Mouse (Mus musculus) hindbrain, postnatal 0 days (tissue): ENCODE data around the gene Slc9a1. TPM values are rescaled to one million over a fixed set of nuclear protein-coding genes. Genes with fewer than 3 reads are reported as not detected.

ENCODE experiments used
- ATAC-seq: fragments of 200-750 bp; cut with Nextera tagmentation; 2 replicates; pipeline ENCODE4 v1.8.0; 2017; ENCODE audit warnings: mild to moderate bottlenecking, moderate TSS enrichment, moderate library complexity
- DNase-seq: peaks from one replicate; pipeline ENCODE4 v3.0.0-alpha.2; 2015; ENCODE audit warnings: low spot score
- H3K27ac ChIP-seq: fragments of 300-500 bp; sonication (generic); 2 replicates; pipeline ENCODE4 v1.5.1; 2014; ENCODE audit warnings: mild to moderate bottlenecking
- H3K27me3 ChIP-seq: fragments of 300-500 bp; sonication (generic); 2 replicates; pipeline ENCODE4 v1.6.1; 2014; ENCODE audit warnings: low read length, mixed read lengths; ENCODE audit not compliant: insufficient read depth
- H3K36me3 ChIP-seq: fragments of 300-500 bp; sonication (generic); 2 replicates; pipeline ENCODE4 v1.6.1; 2014; ENCODE audit warnings: low read length, mixed read lengths; ENCODE audit not compliant: insufficient read depth
- H3K4me1 ChIP-seq: fragments of 300-500 bp; sonication (generic); 2 replicates; pipeline ENCODE4 v1.6.1; 2014; ENCODE audit warnings: antibody characterized with exemption, low read length, mixed read lengths; ENCODE audit not compliant: insufficient read depth
- H3K4me2 ChIP-seq: fragments of 300-500 bp; sonication (generic); 2 replicates; pipeline ENCODE4 v1.6.1; 2014; ENCODE audit warnings: low read depth, mild to moderate bottlenecking, low read length, moderate library complexity, mixed read lengths
- H3K4me3 ChIP-seq: fragments of 300-500 bp; sonication (generic); 2 replicates; pipeline ENCODE4 v1.5.1; 2014; ENCODE audit warnings: low read length
- H3K9ac ChIP-seq: fragments of 300-500 bp; sonication (generic); replicated peaks from 2 replicates; pipeline ENCODE4 v1.6.1; 2014; ENCODE audit warnings: mild to moderate bottlenecking, low read length, moderate library complexity, mixed read lengths
- H3K9me3 ChIP-seq: fragments of 300-500 bp; sonication (generic); 2 replicates; pipeline ENCODE4 v1.6.1; 2016; ENCODE audit warnings: low read length, mixed read lengths
- CTCF ChIP-seq: IDR thresholded peaks from 2 replicates; pipeline ENCODE4 v1.5.1; 2016; ENCODE audit warnings: antibody characterized with exemption, control low read depth, low read depth
- WGBS: fragments of 180-500 bp; shearing (Covaris S2); extraction: QIAGEN DNeasy Blood & Tissue Kit; methylation state at CpG from one replicate; pipeline ENCODE4 v1.1.7; 2014; 5-methylcytosine and 5-hydroxymethylcytosine counted together
- polyA plus RNA-seq: library from polyadenylated mRNA; unstranded; fragments of >200 nt; fragmentation: Nextera tagmentation; extraction: Ambion mirVana; gene quantifications from 2 replicates; pipeline ENCODE4 v1.2.1, GENCODE M21; 2015
- total RNA-seq: library from RNA; depleted of rRNA; stranded (reverse); fragments of >200 nt; gene quantifications from 2 replicates; pipeline ENCODE4 v1.2.3, GENCODE M21; 2014

The Slc9a1 gene
- total and polyA plus RNA-seq, 2 experiments from 2014 or later: 10.1 to 21.2 TPM

- Histone ChIP-seq H3K9me3 (no peaks in the 10 kb centered on the region), H3K4me2 (peak overlapping the region; percentile 81), H3K4me3 (peak overlapping the region; percentile 83), H3K36me3 (no peaks in the 10 kb centered on the region), H3K27ac (peak overlapping the region; percentile 72), H3K9ac (peak overlapping the region; percentile 82), H3K4me1 (0 out of 2 replicates have a peak, but pooled peaks cover 5% of the 10 kb centered on the region), H3K27me3 (no peaks in the 10 kb centered on the region)
- under 1% methylated on average over 43 of the region's 60 CpGs for WGBS
- DNase-seq (peak; percentile 98), ATAC-seq (peak; percentile 98)
- no peak for TF ChIP-seq CTCF
Observed at GRCm38 (mm10) chr4:133339148-133339749, 30.3 kb upstream of the Slc9a1 start.

GRCm38 (mm10) chr4:133340217-133340616 is 29.3 kb upstream of the Slc9a1 start:
- H3K4me2 ChIP-seq: no peak overlapping the region
- H3K9ac ChIP-seq: no peak overlapping the region
- no peak overlapping the region for H3K4me3 ChIP-seq
- 97% methylated on average over 2 of the region's 2 CpGs for WGBS
- H3K27ac ChIP-seq: no peak overlapping the region
- 0 out of 2 replicates have a peak, but pooled peaks cover 5% of the 10 kb centered on the region for H3K4me1 ChIP-seq
- no peaks in the 10 kb centered on the region for H3K9me3 ChIP-seq
- peak; percentile 15; the same call in 1 of the 2 replicates for TF ChIP-seq CTCF
- no peaks in the 10 kb centered on the region for H3K27me3 ChIP-seq
- ATAC-seq: no peak
- H3K36me3 ChIP-seq: no peaks in the 10 kb centered on the region
- no peak for DNase-seq

- peak; percentile 90 for TF ChIP-seq CTCF
- Histone ChIP-seq H3K4me1 (no peaks in the 10 kb centered on the region), H3K27me3 (no peaks in the 10 kb centered on the region), H3K9me3 (no peaks in the 10 kb centered on the region), H3K4me2 (no peak overlapping the region), H3K4me3 (no peak overlapping the region), H3K36me3 (no peaks in the 10 kb centered on the region), H3K27ac (no peak overlapping the region), H3K9ac (no peak overlapping the region)
- 5% methylated on average over 4 of the region's 4 CpGs for WGBS
- ATAC-seq (no peak), DNase-seq (peak; percentile 70)
Observed at GRCm38 (mm10) chr4:133344112-133344511, 25.4 kb upstream of the Slc9a1 start.

GRCm38 (mm10) chr4:133345702-133346101 is 23.8 kb upstream of the Slc9a1 start:
- H3K36me3 ChIP-seq: no peaks in the 10 kb centered on the region
- H3K9ac ChIP-seq: no peak overlapping the region
- TF ChIP-seq CTCF: no peak; the same call in 1 of the 2 replicates
- H3K4me2 ChIP-seq: no peak overlapping the region
- H3K4me1 ChIP-seq: no peaks in the 10 kb centered on the region
- H3K9me3 ChIP-seq: no peaks in the 10 kb centered on the region
- H3K27me3 ChIP-seq: no peaks in the 10 kb centered on the region
- ATAC-seq: no peak
- no peak for DNase-seq
- no peak overlapping the region for H3K27ac ChIP-seq
- no peak overlapping the region for H3K4me3 ChIP-seq
- 90% methylated on average over 6 of the region's 6 CpGs for WGBS

- 75% methylated on average over 4 of the region's 4 CpGs for WGBS
- no peak for TF ChIP-seq CTCF
Observed at GRCm38 (mm10) chr4:133346577-133346976, 22.9 kb upstream of the Slc9a1 start.

GRCm38 (mm10) chr4:133347624-133348023 is 21.9 kb upstream of the Slc9a1 start:
- Histone ChIP-seq H3K27ac (no peak overlapping the region), H3K9me3 (no peaks in the 10 kb centered on the region), H3K27me3 (no peaks in the 10 kb centered on the region), H3K9ac (no peak overlapping the region), H3K4me2 (no peak overlapping the region), H3K4me1 (no peaks in the 10 kb centered on the region), H3K36me3 (no peaks in the 10 kb centered on the region), H3K4me3 (no peak overlapping the region)
- ATAC-seq: no peak
- 71% methylated on average over 4 of the region's 4 CpGs for WGBS
- no peak; the same call in 1 of the 2 replicates for TF ChIP-seq CTCF
- DNase-seq: no peak

More at GRCm38 (mm10) chr4:133346577-133346976, 22.9 kb upstream of the Slc9a1 start:
- Histone ChIP-seq H3K27me3 (no peaks in the 10 kb centered on the region), H3K4me3 (no peak overlapping the region), H3K4me1 (no peaks in the 10 kb centered on the region), H3K9ac (no peak overlapping the region), H3K27ac (no peak overlapping the region), H3K36me3 (no peaks in the 10 kb centered on the region), H3K9me3 (no peaks in the 10 kb centered on the region), H3K4me2 (no peak overlapping the region)
- no peak for ATAC-seq
- no peak for DNase-seq

GRCm38 (mm10) chr4:133348051-133348775 is 21.3 kb upstream of the Slc9a1 start:
- H3K27ac ChIP-seq: no peak overlapping the region
- no peak for DNase-seq
- TF ChIP-seq CTCF: no peak
- 88% methylated on average over 5 of the region's 5 CpGs for WGBS
- no peak overlapping the region for H3K4me3 ChIP-seq
- H3K9me3 ChIP-seq: no peaks in the 10 kb centered on the region
- H3K9ac ChIP-seq: no peak overlapping the region
- H3K4me1 ChIP-seq: no peaks in the 10 kb centered on the region
- no peaks in the 10 kb centered on the region for H3K36me3 ChIP-seq
- no peak for ATAC-seq
- H3K27me3 ChIP-seq: no peaks in the 10 kb centered on the region
- H3K4me2 ChIP-seq: no peak overlapping the region
